Mouse (Mus musculus): ENCODE results near the gene Ldlrad1. TPM values are rescaled to one million over a fixed set of nuclear protein-coding genes. Genes with fewer than 3 reads are reported as not detected.
A peak's percentile ranks its signal among the peaks of the same experiment; 100 is the strongest.

The Ldlrad1 gene
- polyA plus RNA-seq, 1 experiment = not detected

DNA sequence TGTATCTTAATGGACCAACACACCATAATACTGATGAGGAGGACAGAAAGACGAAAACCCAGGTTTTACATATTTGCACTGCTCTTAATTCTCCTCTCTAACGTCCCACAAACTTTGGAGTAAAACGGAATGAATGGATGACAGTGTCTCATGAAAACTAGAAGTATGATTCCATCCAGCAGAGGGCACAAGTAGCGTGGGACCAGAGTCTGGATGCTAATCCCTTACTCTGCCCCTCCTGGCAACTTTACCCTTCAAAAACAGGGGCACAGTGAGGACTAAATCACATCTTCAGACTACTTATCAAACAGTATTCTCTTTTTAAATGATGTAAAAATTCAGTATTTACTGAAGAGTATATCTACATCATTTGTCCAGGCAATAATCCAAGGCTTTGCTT, 41.5 kb downstream of the Ldlrad1 start:
- TF ChIP-seq CTCF (IDR thresholded peaks at IDR 0.05; ENCODE audit: borderline replicate concordance, insufficient read depth, low read depth, low read length) (peak; percentile 70), POLR2A (IDR thresholded peaks at IDR 0.05; ENCODE audit: borderline replicate concordance, insufficient read depth, low read length) (no peak)
- no peak overlapping the region for H3K27ac ChIP-seq (ENCODE audit: insufficient read depth, low read length)
- no peaks in the 10 kb centered on the region for H3K27me3 ChIP-seq (ENCODE audit: control insufficient read depth, insufficient read depth, low read length)
- peak; percentile 17 to 53 for DNase-seq
- WGBS = 18% methylated on average over 4 of the region's 4 CpGs
- H3K4me1 ChIP-seq (ENCODE audit: control insufficient read depth, insufficient read depth, low read length) = no peaks in the 10 kb centered on the region
- H3K4me3 ChIP-seq (replicated peaks; ENCODE audit: insufficient read depth, low read depth, low read length) = no peak overlapping the region

DNA sequence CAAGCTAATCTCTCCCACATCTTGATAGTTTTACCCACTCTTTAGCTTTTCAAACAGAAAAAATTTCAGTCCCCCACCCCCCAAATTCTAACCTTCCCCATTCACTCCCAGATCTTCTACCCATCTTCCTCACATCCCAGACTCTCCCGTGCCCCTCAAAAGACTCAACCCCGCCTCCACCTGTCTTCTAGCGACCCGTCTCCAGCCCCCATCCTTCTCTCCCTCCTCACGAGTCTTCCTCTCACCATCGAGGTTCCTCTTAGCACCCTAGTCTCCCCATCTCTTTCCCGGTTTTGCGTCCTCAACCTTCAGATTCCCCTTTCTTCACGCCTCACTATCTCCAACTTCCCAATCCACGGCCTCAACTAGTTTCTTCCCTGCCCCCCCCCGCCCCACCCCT, 43.5 kb downstream of the Ldlrad1 start:
- Histone ChIP-seq H3K4me3 (replicated peaks; ENCODE audit: insufficient read depth, low read depth, low read length) (peak overlapping the region; percentile 87), H3K4me1 (ENCODE audit: control insufficient read depth, insufficient read depth, low read length) (no peaks in the 10 kb centered on the region), H3K27ac (ENCODE audit: insufficient read depth, low read length) (peak overlapping the region; percentile 74), H3K27me3 (ENCODE audit: control insufficient read depth, insufficient read depth, low read length) (no peaks in the 10 kb centered on the region)
- peak; percentile 15 to 32 for DNase-seq
- WGBS = 3% methylated on average over 11 of the region's 11 CpGs
- TF ChIP-seq POLR2A (IDR thresholded peaks at IDR 0.05; ENCODE audit: borderline replicate concordance, insufficient read depth, low read length) = no peak
- TF ChIP-seq CTCF (IDR thresholded peaks at IDR 0.05; ENCODE audit: borderline replicate concordance, insufficient read depth, low read depth, low read length) = no peak

DNA sequence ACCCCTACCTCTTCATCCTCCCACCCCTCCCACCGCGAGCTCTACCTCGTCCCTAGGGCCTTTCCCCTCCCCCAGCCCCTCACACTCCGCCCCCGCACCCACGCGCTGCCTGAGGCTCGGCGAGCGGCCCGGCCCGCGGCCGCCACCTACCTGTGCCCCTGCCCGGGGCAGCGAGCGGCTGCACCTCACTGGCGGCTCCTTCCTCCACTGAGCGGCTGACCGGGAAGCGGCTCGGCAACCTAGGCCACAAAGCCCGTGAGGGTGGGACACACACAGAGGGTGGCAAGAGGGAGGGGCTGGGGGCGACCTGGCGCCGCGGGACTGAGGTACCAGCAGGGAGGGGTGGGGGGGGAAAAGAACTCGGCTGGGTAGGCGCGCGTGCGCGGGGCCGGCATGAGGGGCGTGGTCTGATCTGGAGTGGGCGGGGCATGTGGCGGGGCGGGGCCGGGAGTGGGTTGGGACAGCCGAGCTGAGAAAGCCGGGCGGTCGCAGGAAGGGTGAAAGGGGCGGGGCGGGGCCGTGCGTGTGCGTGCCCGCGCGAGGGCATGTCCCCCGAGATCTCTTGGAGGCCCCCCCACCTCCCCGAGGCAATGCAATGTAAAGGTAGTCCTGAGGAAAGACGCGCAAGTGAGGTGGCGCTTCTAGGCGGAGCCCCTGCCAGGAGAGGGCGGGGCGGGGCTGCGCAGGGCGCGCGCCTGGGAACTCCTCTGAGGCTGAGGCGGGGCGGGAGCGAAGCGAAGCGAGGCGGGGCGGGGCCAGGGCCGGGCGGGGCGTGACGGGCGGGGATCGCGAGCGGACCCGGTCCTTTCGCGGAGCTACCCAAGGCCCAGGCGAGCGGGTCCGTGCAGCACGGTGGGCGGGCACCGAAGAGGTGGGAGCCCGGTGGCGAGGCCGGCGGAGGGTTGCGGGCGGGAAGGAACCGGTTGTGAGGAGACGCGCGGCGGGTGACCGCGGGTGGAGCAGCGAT, 44.4 kb downstream of the Ldlrad1 start, which contains the start of the genes Lrrc42 and Hspb11:
Lrrc42 (minus strand) TSS at position 408 of the 967 bp plus-strand sequence.
Hspb11 (plus strand) TSS at position 469 of the 967 bp plus-strand sequence.
- H3K4me3 ChIP-seq (replicated peaks; ENCODE audit: insufficient read depth, low read depth, low read length) = peak within 1 kb of the TSS; percentile 87
- DNase-seq = peak; percentile 93 to 97
- TF ChIP-seq POLR2A (IDR thresholded peaks at IDR 0.05; ENCODE audit: borderline replicate concordance, insufficient read depth, low read length) (peak; percentile 71), CTCF (IDR thresholded peaks at IDR 0.05; ENCODE audit: borderline replicate concordance, insufficient read depth, low read depth, low read length) (no peak)
- no peaks in the 10 kb centered on the region for H3K27me3 ChIP-seq (ENCODE audit: control insufficient read depth, insufficient read depth, low read length)
- under 1% methylated on average over 100 of the region's 101 CpGs for WGBS
- H3K4me1 ChIP-seq (ENCODE audit: control insufficient read depth, insufficient read depth, low read length) = no peaks in the 10 kb centered on the region
- H3K27ac ChIP-seq (ENCODE audit: insufficient read depth, low read length) = peak within 1 kb of the TSS; percentile 86

DNA sequence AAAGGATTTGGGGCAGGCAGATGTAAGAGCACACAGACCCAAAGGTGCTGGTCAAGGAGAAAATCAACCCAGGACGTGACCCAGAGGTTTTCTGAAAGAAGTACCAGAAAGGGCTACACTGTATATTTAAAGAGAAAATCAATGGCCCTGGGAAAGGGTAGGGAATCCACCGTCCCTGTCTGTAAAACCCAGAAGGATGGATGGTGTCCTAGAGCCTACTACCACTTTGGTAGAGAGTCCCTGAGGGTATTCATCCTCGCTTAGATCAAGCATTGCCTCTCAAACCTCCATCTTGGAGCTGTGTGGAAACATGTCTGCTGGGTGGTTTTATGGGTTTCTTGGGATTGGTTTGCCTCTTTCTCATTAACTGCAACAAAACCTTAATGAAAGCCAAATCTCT, 45.4 kb downstream of the Ldlrad1 start:
- no peak for TF ChIP-seq CTCF (IDR thresholded peaks at IDR 0.05; ENCODE audit: borderline replicate concordance, insufficient read depth, low read depth, low read length)
- no peak for TF ChIP-seq POLR2A (IDR thresholded peaks at IDR 0.05; ENCODE audit: borderline replicate concordance, insufficient read depth, low read length)
- peak; percentile 18 to 29 for DNase-seq
- peak overlapping the region; percentile 28; the same call in 1 of the 2 replicates for H3K27ac ChIP-seq (ENCODE audit: insufficient read depth, low read length)
- H3K4me3 ChIP-seq (replicated peaks; ENCODE audit: insufficient read depth, low read depth, low read length) = peak overlapping the region; percentile 87
- H3K27me3 ChIP-seq (ENCODE audit: control insufficient read depth, insufficient read depth, low read length) = no peaks in the 10 kb centered on the region
- 9% methylated on average over 3 of the region's 3 CpGs for WGBS
- no peaks in the 10 kb centered on the region for H3K4me1 ChIP-seq (ENCODE audit: control insufficient read depth, insufficient read depth, low read length)

DNA sequence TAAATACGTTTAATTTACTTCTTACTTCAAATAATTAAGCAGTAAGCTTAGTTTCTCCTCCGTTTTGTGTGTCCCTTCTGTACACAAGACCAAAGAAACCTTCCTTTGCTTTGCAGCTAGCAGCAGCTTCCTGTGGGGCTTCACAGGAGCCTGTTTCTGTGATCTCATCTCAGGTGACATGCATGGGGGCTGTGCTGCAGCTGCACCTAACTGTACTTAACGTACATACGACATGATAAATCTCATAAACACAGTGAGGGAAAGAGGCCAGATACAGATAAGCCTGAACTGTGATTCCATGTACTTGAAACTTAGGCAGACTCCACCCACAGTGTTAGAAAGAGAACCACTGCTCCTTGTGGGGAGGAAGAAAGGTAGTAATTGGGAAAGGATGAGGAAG, 51.0 kb downstream of the Ldlrad1 start:
- WGBS = 86% methylated on average over 4 of the region's 4 CpGs
- H3K4me3 ChIP-seq (replicated peaks; ENCODE audit: insufficient read depth, low read depth, low read length) = no peak overlapping the region
- H3K27me3 ChIP-seq (ENCODE audit: control insufficient read depth, insufficient read depth, low read length) = no peaks in the 10 kb centered on the region
- DNase-seq = no peak
- no peak overlapping the region for H3K27ac ChIP-seq (ENCODE audit: insufficient read depth, low read length)
- H3K4me1 ChIP-seq (ENCODE audit: control insufficient read depth, insufficient read depth, low read length) = no peaks in the 10 kb centered on the region
- TF ChIP-seq CTCF (IDR thresholded peaks at IDR 0.05; ENCODE audit: borderline replicate concordance, insufficient read depth, low read depth, low read length) (no peak), POLR2A (IDR thresholded peaks at IDR 0.05; ENCODE audit: borderline replicate concordance, insufficient read depth, low read length) (no peak)

Other genes with a start within 250 kb of the Ldlrad1 start
- 99.5 and 107 TPM in 2 replicates for gene Mrpl37, start 142.3 kb upstream of the Ldlrad1 start, polyA plus RNA-seq (2012; rRNA removed)
- gene Cyb5rl, start 142.2 kb upstream of the Ldlrad1 start, polyA plus RNA-seq (2012; rRNA removed) = 5.5 and 5.7 TPM in 2 replicates
- gene Cdcp2, start 112.3 kb upstream of the Ldlrad1 start, polyA plus RNA-seq (2012; rRNA removed) = not detected in 2 replicates
- gene Tmem59, start 30.8 kb upstream of the Ldlrad1 start, polyA plus RNA-seq (2012; rRNA removed) = 258 and 285 TPM in 2 replicates
- 9.9 and 10.0 TPM in 2 replicates for gene Tceanc2, start 30.1 kb upstream of the Ldlrad1 start, polyA plus RNA-seq (2012; rRNA removed)
- 23.4 and 24.1 TPM in 2 replicates for gene Lrrc42, start 44.4 kb downstream of the Ldlrad1 start, polyA plus RNA-seq (2012; rRNA removed)
- 22.5 and 23.5 TPM in 2 replicates for gene Hspb11, start 44.4 kb downstream of the Ldlrad1 start, polyA plus RNA-seq (2012; rRNA removed)
- 0.21 and 0.27 TPM in 2 replicates for gene Dio1, start 98.0 kb downstream of the Ldlrad1 start, polyA plus RNA-seq (2012; rRNA removed)
- 47.1 and 50.9 TPM in 2 replicates for gene Yipf1, start 105.2 kb downstream of the Ldlrad1 start, polyA plus RNA-seq (2012; rRNA removed)
- gene Ndc1, start 158.6 kb downstream of the Ldlrad1 start, polyA plus RNA-seq (2012; rRNA removed) = 13.2 and 16.1 TPM in 2 replicates
- gene Glis1, start 225.4 kb downstream of the Ldlrad1 start, polyA plus RNA-seq (2012; rRNA removed) = 0.38 and 0.46 TPM in 2 replicates

All from cerebellum, adult 2 months (tissue).